Mouse (Mus musculus) left cerebral cortex, adult 2 months (tissue): Measurements from ENCODE around the gene Id2. TPM values are rescaled to one million over a fixed set of nuclear protein-coding genes. Genes with fewer than 3 reads are reported as not detected.

Experiments
- DNase-seq, 2 experiments: peaks; one replicate each; pipeline ENCODE4 v3.0.0; 2021 to 2022; ENCODE audit warnings: low spot score in 2 of 2, mixed read lengths in 1 of 2; ENCODE audit errors: extremely low spot score in 1 of 2
- H3K27ac ChIP-seq: fragments of 200-600 bp; 2 replicates; pipeline ENCODE4 v1.8.1; 2022
- H3K4me3 ChIP-seq: fragments of 200-600 bp; 2 replicates; pipeline ENCODE4 v1.8.1; 2022
- CTCF ChIP-seq: fragments of 200-600 bp; IDR thresholded peaks from 2 replicates; pipeline ENCODE4 v1.8.1; 2022; ENCODE audit warnings: antibody characterized with exemption, mild to moderate bottlenecking, moderate library complexity
- intact Hi-C: fragments of 180-260 bp; cut with DNase I; formaldehyde crosslinking; loops from one replicate; pipeline ENCODE4 v1.15.1; 2025
- total RNA-seq, 2 experiments: library from RNA; stranded (reverse); gene quantifications; 2 replicates each; pipeline ENCODE4 v1.2.3; 2021

The Id2 gene
- total RNA-seq, 2 experiments from 2014 or later: 140 to 167 TPM

- H3K27ac ChIP-seq: no peak overlapping the region
- no peak overlapping the region for H3K4me3 ChIP-seq
- no peak for TF ChIP-seq CTCF
- no peak for DNase-seq
- intact Hi-C loops: no loop called here
Measured at GRCm38 (mm10) chr12:25124431-25125238, 27.7 kb upstream of the Id2 start.

- DNase-seq: no peak
- Histone ChIP-seq H3K4me3 (no peak overlapping the region), H3K27ac (no peak overlapping the region)
- no peak for TF ChIP-seq CTCF
- intact Hi-C loops: no loop called here
Measured at GRCm38 (mm10) chr12:25120753-25121152, 23.8 kb upstream of the Id2 start.

- TF ChIP-seq CTCF: no peak
- H3K4me3 ChIP-seq: no peak overlapping the region
- intact Hi-C loops: no loop called here
- H3K27ac ChIP-seq: no peak overlapping the region
- DNase-seq: no peak
Measured at GRCm38 (mm10) chr12:25119278-25119677, 22.3 kb upstream of the Id2 start.

GRCm38 (mm10) chr12:25117856-25118511, 21.0 kb upstream of the Id2 start:
- Histone ChIP-seq H3K27ac (no peak overlapping the region), H3K4me3 (no peak overlapping the region)
- no peak for DNase-seq
- TF ChIP-seq CTCF: no peak
- intact Hi-C loops: no loop called here

GRCm38 (mm10) chr12:25116126-25116525, 19.2 kb upstream of the Id2 start:
- no peak overlapping the region for H3K27ac ChIP-seq
- intact Hi-C loops: no loop called here
- H3K4me3 ChIP-seq: no peak overlapping the region
- DNase-seq: no peak
- no peak for TF ChIP-seq CTCF

GRCm38 (mm10) chr12:25114426-25114825, 17.5 kb upstream of the Id2 start:
- Histone ChIP-seq H3K27ac (no peak overlapping the region), H3K4me3 (no peak overlapping the region)
- TF ChIP-seq CTCF: no peak
- DNase-seq: no peak
- intact Hi-C loops: no loop called here

GRCm38 (mm10) chr12:25113357-25113756, 16.4 kb upstream of the Id2 start:
- DNase-seq: no peak
- TF ChIP-seq CTCF: no peak
- Histone ChIP-seq H3K27ac (no peak overlapping the region), H3K4me3 (no peak overlapping the region)
- intact Hi-C loops: no loop called here

- TF ChIP-seq CTCF: no peak
- Histone ChIP-seq H3K4me3 (no peak overlapping the region), H3K27ac (no peak overlapping the region)
- DNase-seq: no peak
- intact Hi-C loops: no loop called here
Measured at GRCm38 (mm10) chr12:25112806-25113205, 15.9 kb upstream of the Id2 start.

- Histone ChIP-seq H3K27ac (no peak overlapping the region), H3K4me3 (no peak overlapping the region)
- DNase-seq: no peak
- TF ChIP-seq CTCF: no peak
- intact Hi-C loops: no loop called here
Measured at GRCm38 (mm10) chr12:25110682-25111078, 13.7 kb upstream of the Id2 start.

- TF ChIP-seq CTCF: no peak
- intact Hi-C loops: no loop called here
- DNase-seq: no peak
- Histone ChIP-seq H3K27ac (no peak overlapping the region), H3K4me3 (no peak overlapping the region)
Measured at GRCm38 (mm10) chr12:25109971-25110681, 13.2 kb upstream of the Id2 start.

GRCm38 (mm10) chr12:25108865-25109264, 11.9 kb upstream of the Id2 start:
- Histone ChIP-seq H3K4me3 (no peak overlapping the region), H3K27ac (no peak overlapping the region)
- TF ChIP-seq CTCF: no peak
- no peak for DNase-seq
- intact Hi-C loops: no loop called here

GRCm38 (mm10) chr12:25104541-25104940, 7.6 kb upstream of the Id2 start:
- no peak for TF ChIP-seq CTCF
- Histone ChIP-seq H3K27ac (no peak overlapping the region), H3K4me3 (no peak overlapping the region)
- intact Hi-C loops: no loop called here
- DNase-seq: no peak
